Mouse (Mus musculus) testis, adult 2 months (tissue): ENCODE measurements around the gene Ppp4c.
A peak's percentile ranks its signal among the peaks of the same experiment; 100 is the strongest.

Experiments
- CTCF ChIP-seq: fragments of 200-500 bp; IDR thresholded peaks from 2 replicates; pipeline ENCODE4 v1.5.1; 2012; ENCODE audit warnings: low read depth, mild to moderate bottlenecking, inconsistent platforms, low read length, moderate library complexity; ENCODE audit not compliant: control insufficient read depth, insufficient read depth, insufficient replicate concordance
- POLR2A ChIP-seq: fragments of 200-500 bp; IDR thresholded peaks from 2 replicates; pipeline ENCODE4 v1.6.1; 2012; ENCODE audit warnings: low read depth, mild to moderate bottlenecking, inconsistent platforms, low read length, moderate library complexity; ENCODE audit not compliant: control insufficient read depth

DNA sequence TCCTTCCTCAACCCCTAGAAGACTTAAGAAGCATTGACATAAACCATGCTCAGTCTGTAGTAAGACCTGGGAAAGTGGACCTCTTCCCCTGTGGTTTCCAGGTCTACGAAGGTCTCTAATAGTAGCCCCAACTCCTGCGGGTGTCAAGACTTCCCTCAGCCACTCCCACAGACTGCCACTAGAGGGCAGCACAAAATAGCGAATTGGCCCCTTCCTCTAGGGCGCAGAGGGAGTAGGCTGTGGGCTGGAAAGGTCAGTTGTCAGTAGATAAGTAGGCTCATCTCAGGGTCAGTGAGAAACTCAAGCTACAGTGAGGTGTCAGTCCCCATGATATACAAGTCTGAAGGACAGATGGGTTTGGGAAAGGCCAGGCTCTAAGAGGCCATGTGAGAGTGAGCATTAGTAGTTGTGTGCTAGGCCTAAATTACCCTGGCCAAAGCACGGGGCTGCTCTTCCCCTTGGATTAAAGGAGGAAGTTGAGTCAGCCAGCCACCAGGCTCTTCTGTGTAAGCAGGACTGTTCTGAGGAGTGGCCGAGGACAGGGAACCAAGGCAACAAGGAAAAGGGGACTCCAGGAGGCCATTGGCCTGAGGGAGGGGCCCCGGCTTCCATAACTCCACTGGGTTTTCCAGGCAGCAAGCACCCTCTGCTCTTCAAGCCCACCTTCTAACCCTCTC is 29.7 kb upstream of the Ppp4c start:
- TF ChIP-seq CTCF (peak; percentile 93), POLR2A (no peak)
